Mouse (Mus musculus) adrenal gland, adult 2 months (tissue): ENCODE results near the gene Hsd17b3. TPM values are rescaled to one million over a fixed set of nuclear protein-coding genes. Genes with fewer than 3 reads are reported as not detected.

ENCODE experiments used
- DNase-seq: peaks from one replicate; pipeline ENCODE4 v3.0.0; 2021
- polyA plus RNA-seq: library from polyadenylated mRNA; depleted of rRNA; stranded (reverse); fragments of >200 nt; gene quantifications from 2 replicates; pipeline ENCODE4 v1.2.3, GENCODE M21; 2012; rRNA removed
- total RNA-seq, 2 experiments: library from RNA; stranded (reverse); gene quantifications; 2 replicates each; pipeline ENCODE4 v1.2.3; 2021

Hsd17b3 gene
- total and polyA plus RNA-seq, 3 experiments, result 0.63 to 2.0 TPM; not detected in 1

- DNase-seq, result no peak
These were observed 68.1 kb downstream of the Hsd17b3 start for GRCm38 (mm10) chr13:64020902-64021311.

DNA sequence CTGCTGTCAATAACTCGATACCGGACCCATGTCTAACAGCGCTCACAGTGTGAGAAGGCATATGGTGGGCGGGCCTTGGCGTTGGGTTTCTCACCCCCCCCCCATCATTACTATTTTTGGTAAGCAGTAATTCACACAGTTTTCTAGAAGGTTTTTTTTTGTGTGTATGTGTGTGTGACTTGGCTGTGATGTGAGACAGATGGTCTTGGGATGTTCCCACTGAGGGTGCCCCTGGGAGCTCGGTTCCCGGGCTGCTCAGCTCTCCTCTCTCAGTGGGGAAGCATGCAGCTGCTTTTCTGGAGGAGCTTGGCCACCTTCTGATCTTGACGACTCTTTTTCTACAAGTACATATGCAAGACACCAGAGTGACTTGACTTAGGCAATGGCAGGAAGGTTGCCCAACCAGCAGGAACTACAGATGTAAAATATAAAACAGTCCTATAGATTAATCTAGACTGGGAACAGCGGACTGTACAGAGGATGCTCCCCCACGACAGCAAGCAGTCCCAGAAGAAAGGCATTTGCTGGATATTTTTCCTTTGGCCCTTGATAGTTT is 70.4 kb downstream of the Hsd17b3 start:
- no peak for DNase-seq

GRCm38 (mm10) chr13:64016048-64016447 is 73.0 kb downstream of the Hsd17b3 start:
- peak; percentile 7 for DNase-seq

DNA sequence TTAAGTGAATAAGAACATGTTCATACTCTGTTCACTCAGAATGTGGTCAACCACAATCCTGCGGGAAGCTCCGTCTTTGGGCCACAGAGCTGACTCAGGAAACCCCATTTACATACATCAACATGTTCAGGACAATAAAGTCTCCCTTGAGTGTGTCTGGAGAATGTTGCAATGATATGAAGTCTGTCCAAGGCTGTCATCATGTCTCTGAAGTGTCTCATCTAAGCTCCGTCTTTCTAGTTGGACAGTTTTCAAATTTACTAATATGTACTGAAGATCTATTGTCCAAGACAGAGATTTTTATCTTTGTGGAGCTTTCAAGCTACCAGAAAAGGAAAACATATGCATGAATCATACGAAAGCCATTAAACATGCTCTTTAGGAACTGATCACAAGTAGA is 77.9 kb downstream of the Hsd17b3 start:
- no peak for DNase-seq

Other genes starting within 250 kb of the Hsd17b3 start
- 10 to 100 TPM in 1 of 2 experiments, 1 to 10 TPM in 1; 4.8 to 10.1 TPM for gene Slc35d2, start 40.1 kb upstream of the Hsd17b3 start, total RNA-seq
- 8.4 and 11.5 TPM in 2 replicates for gene Slc35d2, start 40.1 kb upstream of the Hsd17b3 start, polyA plus RNA-seq
- 10 to 100 TPM; 23.5 to 24.6 TPM for gene Zfp367, start 64.0 kb upstream of the Hsd17b3 start, total RNA-seq
- 4.9 and 5.2 TPM in 2 replicates for gene Zfp367, start 64.0 kb upstream of the Hsd17b3 start, polyA plus RNA-seq
- gene Habp4, start 72.6 kb upstream of the Hsd17b3 start, total RNA-seq, result 10 to 100 TPM; 25.0 to 37.5 TPM
- gene Habp4, start 72.6 kb upstream of the Hsd17b3 start, polyA plus RNA-seq, result 20.9 and 21.6 TPM in 2 replicates
- 10 to 100 TPM in 1 of 2 experiments, 1 to 10 TPM in 1; 8.9 to 10.4 TPM for gene Cdc14b, start 186.1 kb upstream of the Hsd17b3 start, total RNA-seq
- gene Cdc14b, start 186.1 kb upstream of the Hsd17b3 start, polyA plus RNA-seq, result 2.9 and 4.1 TPM in 2 replicates
- gene Aaed1, start 223.5 kb upstream of the Hsd17b3 start, total RNA-seq, result 10 to 100 TPM; 49.7 to 55.9 TPM
- gene Aaed1, start 223.5 kb upstream of the Hsd17b3 start, polyA plus RNA-seq, result 6.0 and 6.2 TPM in 2 replicates